Mouse (Mus musculus): ENCODE results near the gene Socs3.
A peak's percentile ranks its signal among the peaks of the same experiment; 100 is the strongest.

Gene Socs3

DNA sequence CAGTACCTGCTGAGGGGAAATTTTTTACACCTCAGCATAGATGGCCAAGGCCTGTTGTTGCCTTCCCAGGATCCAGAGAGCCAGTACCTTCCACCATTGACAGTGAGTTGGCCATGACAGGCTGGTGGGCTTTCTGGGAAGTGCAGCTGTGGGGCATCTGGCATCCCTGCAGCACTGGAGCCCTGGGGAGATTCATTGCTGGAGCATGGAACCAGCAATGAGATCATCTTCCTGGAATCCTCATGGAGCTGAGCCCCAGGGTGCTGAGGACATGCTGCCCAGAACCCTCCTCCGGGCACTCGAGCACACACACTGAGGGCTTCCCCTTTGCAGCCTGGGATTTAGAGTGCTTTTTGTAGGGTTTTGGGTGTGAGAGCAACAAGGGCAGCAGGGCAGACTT lies 25.4 kb upstream of the Socs3 start:
- DNase-seq = no peak

DNA sequence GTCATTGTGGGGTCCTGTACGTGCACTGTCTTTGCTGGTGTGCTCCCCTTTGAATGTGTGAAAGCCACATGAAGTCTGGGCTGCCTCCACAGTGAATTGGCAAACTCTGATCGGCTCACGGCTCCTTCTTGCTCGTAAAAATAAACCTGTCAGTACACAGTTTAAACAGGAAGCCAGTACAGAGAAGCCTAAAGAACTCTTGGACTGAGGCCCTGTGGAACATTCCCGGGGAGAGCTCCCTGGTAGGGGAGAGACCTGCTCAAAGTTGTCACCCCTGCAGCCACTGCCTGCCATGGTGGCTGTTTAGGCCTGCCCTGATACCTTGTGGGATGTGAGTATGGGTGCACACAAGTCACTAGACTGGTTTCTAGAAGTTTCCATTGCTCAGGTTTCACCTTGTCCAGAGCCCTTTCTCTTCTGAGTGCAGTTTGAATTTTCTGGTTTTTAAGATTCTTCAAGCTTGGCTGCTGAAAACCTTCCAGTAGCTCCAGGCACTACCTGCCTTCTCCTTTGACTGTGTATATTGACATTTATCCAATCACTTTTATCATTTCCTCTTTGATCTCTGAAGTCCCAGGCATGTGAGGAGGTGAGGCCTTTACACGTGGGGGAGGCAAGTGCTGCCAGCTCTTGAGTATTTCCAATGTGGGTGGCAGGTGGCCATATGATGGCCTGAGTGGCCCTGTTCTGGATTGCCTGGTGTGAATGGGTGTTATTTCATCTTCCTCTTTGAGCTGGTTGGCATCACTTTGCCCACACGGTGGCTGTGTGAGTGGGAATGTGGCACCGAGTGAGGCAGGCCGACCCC lies 24.6 kb upstream of the Socs3 start:
- DNase-seq = no peak

- DNase-seq = no peak
Measured at GRCm38 (mm10) chr11:117993190-117994175, 23.6 kb upstream of the Socs3 start.

- peak; percentile 43 for DNase-seq
Measured at GRCm38 (mm10) chr11:117991502-117992470, 21.9 kb upstream of the Socs3 start.

GRCm38 (mm10) chr11:117989926-117990325 lies 20.1 kb upstream of the Socs3 start:
- no peak for DNase-seq

- no peak for DNase-seq
Measured at GRCm38 (mm10) chr11:117989241-117989640, 19.4 kb upstream of the Socs3 start.

GRCm38 (mm10) chr11:117987968-117988367 lies 18.1 kb upstream of the Socs3 start:
- DNase-seq = peak; percentile 55

DNA sequence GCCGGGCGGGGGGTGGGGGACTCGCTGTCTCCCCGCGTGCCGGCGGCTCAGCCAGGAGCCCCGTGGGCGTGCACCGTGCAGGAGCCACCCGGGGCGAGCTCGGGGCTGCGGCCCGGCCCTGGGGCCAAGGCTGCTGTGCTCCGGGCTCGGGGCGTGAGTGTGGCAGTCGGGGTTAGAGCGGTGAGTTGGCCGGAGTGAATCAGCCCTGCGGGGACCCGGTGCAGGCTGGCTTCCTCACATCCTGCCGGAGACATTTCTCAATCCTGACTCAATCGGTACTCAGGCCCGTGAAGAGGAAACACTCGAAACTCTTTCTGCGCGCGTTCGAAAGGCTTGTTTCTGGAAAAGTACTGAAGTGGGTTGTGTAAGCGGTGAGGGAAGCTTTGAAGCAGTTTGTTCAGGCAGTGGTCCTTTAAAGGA lies 17.2 kb upstream of the Socs3 start:
- DNase-seq = no peak

DNA sequence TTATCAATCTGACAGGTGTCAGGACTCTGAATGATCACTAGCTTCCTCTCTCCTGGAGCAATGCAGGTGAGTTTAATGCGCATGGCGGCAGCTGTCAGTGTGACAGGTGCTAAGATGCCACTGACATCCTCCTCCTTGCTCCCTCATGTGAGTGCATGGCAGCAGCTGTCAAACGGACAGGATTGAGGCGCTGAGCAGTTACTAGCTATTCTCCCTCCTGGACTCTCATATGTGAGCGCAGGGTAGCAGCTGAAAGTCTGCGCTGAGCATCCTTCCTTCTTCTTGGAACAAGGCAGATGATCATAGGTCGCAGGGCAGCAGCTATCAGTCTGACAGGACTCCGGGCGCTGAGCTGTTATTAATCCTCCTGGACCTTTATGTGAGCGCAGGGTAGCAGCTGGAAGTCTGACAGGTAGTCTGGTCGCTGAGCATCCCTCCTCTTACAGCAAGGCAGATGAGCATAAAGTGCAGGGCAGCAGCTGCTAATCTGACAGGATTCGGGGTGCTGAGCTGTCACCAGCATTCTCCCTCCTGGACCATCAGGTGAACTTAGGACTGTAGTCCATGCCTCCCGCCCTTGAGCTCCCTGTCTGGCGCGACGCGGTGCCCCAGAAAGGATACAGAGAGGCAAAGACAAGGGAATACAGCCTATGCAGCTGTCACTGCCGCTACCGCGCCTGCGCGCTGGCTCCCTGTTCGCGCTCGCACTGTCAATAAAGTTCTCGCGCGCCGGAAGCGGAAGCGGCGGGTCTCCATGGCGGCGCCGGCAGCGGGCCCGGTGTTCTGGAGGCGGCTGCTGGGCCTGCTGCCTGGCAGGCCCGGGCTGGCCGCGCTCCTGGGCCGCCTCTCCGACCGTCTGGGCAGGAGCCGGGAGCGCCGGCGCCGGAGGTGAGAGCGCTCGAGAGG lies 16.5 kb upstream of the Socs3 start, which contains the start of gene Pgs1:
TSS of gene Pgs1 (plus strand) at position 167 of the 906 bp plus-strand sequence.
- DNase-seq = peak; percentile 92

DNA sequence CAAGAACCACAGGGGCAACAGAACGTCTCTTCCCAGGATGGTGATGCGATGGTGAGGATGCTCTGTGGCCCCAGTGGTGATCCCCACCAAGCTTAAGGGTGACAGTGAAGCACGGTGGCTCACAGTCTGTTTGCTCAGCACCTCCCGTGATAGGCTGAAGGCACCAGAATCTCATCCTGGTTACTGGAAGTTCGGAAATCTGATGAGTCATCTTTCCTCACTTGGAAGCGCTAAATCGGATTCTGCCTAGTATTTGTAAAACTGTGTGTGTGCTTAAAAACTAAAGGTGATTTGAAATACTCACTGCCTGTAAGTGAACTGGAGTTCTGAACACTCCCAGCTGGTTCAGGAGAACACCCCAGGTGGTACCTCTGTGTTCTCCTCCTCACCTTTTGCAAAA lies 13.9 kb upstream of the Socs3 start:
- no peak for DNase-seq

GRCm38 (mm10) chr11:117982426-117982825 lies 12.6 kb upstream of the Socs3 start:
- no peak for DNase-seq

- DNase-seq = no peak
Measured at GRCm38 (mm10) chr11:117979388-117979787, 9.5 kb upstream of the Socs3 start.

- no peak for DNase-seq
Measured at GRCm38 (mm10) chr11:117977694-117978360, 8.0 kb upstream of the Socs3 start.

DNA sequence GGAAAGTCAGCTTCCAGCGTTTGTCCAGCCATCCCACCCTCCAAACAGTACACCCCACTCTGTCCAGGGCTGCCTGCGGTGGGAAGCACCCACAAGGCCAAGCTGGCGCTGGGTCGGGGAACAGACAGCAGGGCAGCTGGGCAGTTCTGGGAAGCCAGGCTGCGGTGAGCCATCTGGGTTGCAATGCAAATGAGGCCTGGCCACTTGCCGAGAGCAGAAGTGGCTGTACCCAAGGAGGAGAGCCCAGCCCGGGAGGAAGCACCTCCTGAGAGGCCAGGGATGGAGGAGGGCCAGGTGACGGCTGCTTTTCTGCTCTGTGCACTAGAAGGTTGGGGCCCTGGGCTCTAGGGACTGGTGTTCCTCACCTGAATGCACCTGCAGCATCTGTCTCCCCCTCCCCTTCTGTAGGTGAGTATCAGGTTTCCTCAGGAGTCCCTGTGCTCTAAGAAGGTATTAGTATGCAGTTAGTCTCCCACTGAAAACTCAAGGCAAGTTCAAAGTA lies 6.3 kb upstream of the Socs3 start:
- peak; percentile 27 for DNase-seq

- DNase-seq = no peak
Measured at GRCm38 (mm10) chr11:117975211-117975967, 5.5 kb upstream of the Socs3 start.

- DNase-seq = no peak
Measured at GRCm38 (mm10) chr11:117974327-117975125, 4.7 kb upstream of the Socs3 start.

DNA sequence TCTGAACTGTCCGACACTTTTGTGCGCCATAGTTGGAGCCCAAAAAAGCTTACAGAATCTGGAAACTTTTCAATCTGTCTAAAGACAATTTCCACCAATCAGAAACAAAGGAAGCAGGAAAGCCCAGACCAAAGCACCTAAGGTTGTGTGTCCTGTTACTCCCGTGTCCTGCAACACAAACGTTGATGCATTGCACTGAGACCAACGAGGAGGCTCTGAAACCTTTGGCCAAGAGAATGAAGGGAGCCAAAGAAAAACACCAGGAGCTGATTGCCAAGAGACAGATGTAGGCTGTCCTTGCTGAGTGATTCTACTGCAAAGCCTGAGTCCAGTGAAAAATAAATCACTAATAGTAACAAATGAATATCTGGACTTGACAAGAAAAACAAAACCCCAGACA lies 3.7 kb upstream of the Socs3 start:
- no peak for DNase-seq

DNA sequence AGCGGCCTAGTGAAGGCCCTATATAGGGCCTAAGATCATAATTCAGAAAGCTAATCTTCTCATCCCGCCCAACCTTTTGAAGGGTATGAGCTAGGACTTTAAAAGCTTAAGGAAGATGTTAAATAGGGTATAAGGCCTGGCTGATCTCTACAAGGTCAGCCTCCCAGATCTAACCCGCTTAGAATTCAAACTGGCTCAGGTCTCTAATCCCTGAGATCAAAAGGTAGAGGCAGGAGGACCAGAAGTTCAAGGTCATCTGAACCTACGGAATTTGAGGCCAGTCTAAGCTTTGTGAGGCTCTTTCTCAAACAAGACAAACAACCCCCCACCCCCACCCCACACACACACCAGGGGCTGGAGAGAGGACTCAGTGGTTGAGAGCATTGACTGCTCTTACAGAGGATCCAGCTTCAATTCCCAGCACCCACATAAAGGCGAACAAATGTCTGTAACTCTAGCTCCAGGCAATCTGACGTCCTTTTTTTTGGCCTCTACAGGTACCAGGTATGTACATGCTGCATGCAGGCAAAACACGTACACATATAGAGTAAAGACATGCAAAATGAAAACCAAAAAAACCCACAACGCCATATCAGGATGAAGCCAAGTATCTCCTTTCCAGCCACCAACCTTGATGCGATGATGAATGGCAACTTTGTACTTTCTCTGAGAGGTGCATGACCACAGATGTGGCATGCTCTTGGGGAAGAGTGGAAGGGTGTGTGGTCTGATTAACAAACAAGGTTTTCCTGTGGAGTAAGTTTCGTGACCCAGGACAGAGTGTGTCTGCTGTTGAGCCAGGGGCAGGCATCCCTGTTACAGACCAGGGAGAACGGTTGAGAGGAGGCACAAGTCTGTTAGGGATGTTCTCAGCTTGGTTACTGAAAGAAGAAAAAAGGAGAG lies 3.1 kb upstream of the Socs3 start:
- DNase-seq = no peak
